Mouse (Mus musculus) liver, embryonic 15.5 days (tissue): ENCODE measurements around the gene Mt2. TPM values are rescaled to one million over a fixed set of nuclear protein-coding genes. Genes with fewer than 3 reads are reported as not detected.
"Not testable (repeated sequence)": the region's sequence is repeated elsewhere in the genome, so short reads cannot be mapped to it uniquely, and the experiment has no call there.

Experiments used
- ATAC-seq: fragments of 200-750 bp; cut with Nextera tagmentation; 2 replicates; pipeline ENCODE4 v1.8.0; 2017; ENCODE audit warnings: moderate number of reproducible peaks, mild to moderate bottlenecking, moderate library complexity; ENCODE audit not compliant: insufficient read depth
- H3K27ac ChIP-seq: fragments of 300-500 bp; sonication (generic); replicated peaks from 2 replicates; pipeline ENCODE4 v1.5.1; 2015; ENCODE audit warnings: mild to moderate bottlenecking, inconsistent platforms
- H3K27me3 ChIP-seq: fragments of 300-500 bp; sonication (generic); 2 replicates; pipeline ENCODE4 v1.6.1; 2015; ENCODE audit warnings: mild to moderate bottlenecking, inconsistent platforms
- H3K36me3 ChIP-seq: fragments of 300-500 bp; sonication (generic); replicated peaks from 2 replicates; pipeline ENCODE4 v1.6.1; 2015; ENCODE audit warnings: moderate library complexity, mild to moderate bottlenecking, inconsistent platforms
- H3K4me1 ChIP-seq: fragments of 300-500 bp; sonication (generic); replicated peaks from 2 replicates; pipeline ENCODE4 v1.6.1; 2015; ENCODE audit warnings: inconsistent platforms
- H3K4me2 ChIP-seq: fragments of 300-500 bp; sonication (generic); 2 replicates; pipeline ENCODE4 v1.6.1; 2015; ENCODE audit warnings: moderate library complexity, mild to moderate bottlenecking, inconsistent platforms
- H3K4me3 ChIP-seq: fragments of 300-500 bp; sonication (generic); replicated peaks from 2 replicates; pipeline ENCODE4 v1.5.1; 2015; ENCODE audit warnings: mild to moderate bottlenecking, inconsistent platforms
- H3K9ac ChIP-seq: fragments of 300-500 bp; sonication (generic); 2 replicates; pipeline ENCODE4 v1.6.1; 2015; ENCODE audit warnings: moderate library complexity, mild to moderate bottlenecking, inconsistent platforms
- H3K9me3 ChIP-seq: fragments of 300-500 bp; sonication (generic); replicated peaks from 2 replicates; pipeline ENCODE4 v1.6.1; 2016; ENCODE audit warnings: inconsistent platforms
- WGBS: fragments of 180-500 bp; shearing (Covaris S2); methylation state at CpG from one replicate; pipeline ENCODE4 v1.1.7; 2015; ENCODE audit warnings: mixed read lengths; ENCODE audit not compliant: insufficient replicate concordance; 5-methylcytosine and 5-hydroxymethylcytosine counted together
- polyA plus RNA-seq: library from polyadenylated mRNA; unstranded; fragments of >200 nt; fragmentation: Nextera tagmentation; extraction: Ambion mirVana; gene quantifications from 2 replicates; pipeline ENCODE4 v1.2.1, GENCODE M21; 2015

Mt2 gene
- polyA plus RNA-seq = 1,256 and 1,483 TPM in 2 replicates

- Histone ChIP-seq H3K4me3 (peak within 1 kb of the TSS; percentile 71), H3K27me3 (0 out of 2 replicates have a peak, but pooled peaks cover 7% of the 10 kb centered on the region), H3K9ac (peak within 1 kb of the TSS; percentile 89), H3K36me3 (no peaks in the 10 kb centered on the region), H3K27ac (peak within 1 kb of the TSS; percentile 99), H3K4me1 (peaks cover 77% of the 10 kb centered on the region), H3K9me3 (no peaks in the 10 kb centered on the region), H3K4me2 (peak within 1 kb of the TSS; percentile 88)
- ATAC-seq = peak; percentile 89
- WGBS = under 1% methylated on average over 56 of the region's 56 CpGs
Measured at GRCm38 (mm10) chr8:94172075-94172808, at the start of gene Mt2. Mt2 (plus strand) TSS chr8:94172664.

DNA sequence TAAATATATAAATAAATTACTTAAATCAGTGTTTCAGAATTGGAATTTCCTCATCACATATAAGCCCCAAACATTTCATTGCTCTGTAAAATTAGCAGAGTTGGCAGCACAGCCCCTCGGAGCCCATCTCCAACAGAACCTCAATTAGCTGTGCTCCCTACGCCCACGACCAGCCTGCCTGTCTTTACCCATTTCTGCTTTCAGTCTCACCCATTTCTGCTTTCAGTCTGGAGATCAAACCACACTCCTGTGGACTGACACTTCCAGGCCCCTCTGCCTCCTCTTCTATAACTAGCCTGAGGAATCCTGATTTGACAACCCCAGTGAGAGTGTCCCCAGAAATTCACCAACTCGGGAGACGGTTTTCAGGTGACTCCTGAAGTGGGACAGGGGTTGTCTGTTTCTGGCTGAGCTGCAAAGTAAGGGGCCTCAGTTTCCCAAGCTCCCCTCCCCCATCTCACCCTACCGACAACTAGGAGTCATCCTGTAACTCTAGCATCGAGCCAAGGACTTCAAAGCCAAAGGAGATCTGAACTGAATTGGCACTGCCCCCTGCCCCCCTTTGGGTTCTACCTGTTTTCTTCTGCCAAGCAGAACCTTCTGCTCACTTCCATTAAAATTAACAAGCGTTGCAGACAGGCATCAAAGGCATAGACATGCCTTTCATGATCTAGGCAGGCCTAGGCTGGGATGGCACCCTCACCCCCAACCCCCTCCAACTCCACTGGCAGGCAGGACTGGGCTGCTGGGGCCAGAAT, 49.6 kb upstream of the Mt2 start:
- Histone ChIP-seq H3K27ac (no peak overlapping the region), H3K4me2 (no peak overlapping the region), H3K9ac (no peak overlapping the region), H3K27me3 (peaks cover 34% of the 10 kb centered on the region), H3K4me3 (no peak overlapping the region), H3K9me3 (no peaks in the 10 kb centered on the region), H3K4me1 (peaks cover 23% of the 10 kb centered on the region), H3K36me3 (no peaks in the 10 kb centered on the region)
- WGBS = 36% methylated on average over 8 of the region's 8 CpGs
- no peak for ATAC-seq

DNA sequence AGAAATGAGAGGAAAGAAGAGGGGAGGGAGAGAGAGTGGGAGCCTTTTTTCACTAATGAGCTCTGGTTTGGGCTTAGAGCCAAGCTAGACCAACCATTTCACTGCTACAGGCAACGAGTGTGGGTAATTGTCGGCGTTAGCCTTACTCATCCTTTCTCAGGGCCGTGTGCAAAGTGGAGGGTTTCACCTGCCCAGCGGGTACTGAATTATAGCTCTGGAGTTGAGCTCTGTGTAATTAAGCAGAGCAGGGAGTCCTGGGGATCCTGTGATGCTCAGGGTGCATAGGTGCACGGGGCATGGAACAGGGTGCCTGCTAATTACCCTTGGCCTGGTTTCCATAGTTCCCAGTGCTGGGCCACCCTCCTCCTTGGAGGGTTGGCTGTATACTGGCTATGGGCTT, 44.8 kb upstream of the Mt2 start:
- 71% methylated on average over 6 of the region's 6 CpGs for WGBS
- no peak overlapping the region for H3K27ac ChIP-seq
- no peaks in the 10 kb centered on the region for H3K36me3 ChIP-seq
- no peak for ATAC-seq
- no peaks in the 10 kb centered on the region for H3K4me1 ChIP-seq
- peaks cover 41% of the 10 kb centered on the region for H3K27me3 ChIP-seq
- H3K9ac ChIP-seq = no peak overlapping the region
- H3K9me3 ChIP-seq = no peaks in the 10 kb centered on the region
- H3K4me3 ChIP-seq = no peak overlapping the region
- H3K4me2 ChIP-seq = no peak overlapping the region

DNA sequence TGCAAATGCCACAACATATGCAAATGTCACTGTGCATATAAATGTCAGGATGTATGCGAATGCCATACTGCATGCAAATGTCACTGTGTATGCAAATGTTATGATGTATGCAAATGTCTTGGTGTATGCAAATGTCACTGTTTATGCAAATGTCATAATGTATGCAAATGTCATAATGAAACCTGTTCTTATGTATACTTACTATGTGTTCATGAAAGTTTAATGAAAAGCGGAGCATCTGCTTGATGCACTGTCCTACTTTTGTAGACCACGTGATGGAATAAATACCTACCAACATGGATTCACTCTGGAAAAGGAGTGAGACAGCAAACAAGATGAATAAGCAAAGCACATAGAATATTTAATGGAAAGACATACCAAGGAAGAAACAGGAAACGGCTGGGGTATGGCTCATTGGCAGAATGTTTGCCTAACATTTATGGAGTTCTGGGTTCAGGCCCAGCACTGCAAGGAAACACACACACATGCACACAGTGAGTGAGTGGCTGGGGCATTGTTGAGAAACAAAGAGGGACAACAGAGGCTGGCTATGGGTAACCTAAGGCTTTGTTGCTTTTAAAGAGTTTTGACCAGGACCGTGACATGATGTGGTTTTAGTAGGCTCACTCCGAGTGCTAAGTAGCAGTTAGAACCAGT, 43.2 kb upstream of the Mt2 start:
- ATAC-seq = no peak
- Histone ChIP-seq H3K4me1 (no peaks in the 10 kb centered on the region; the same call in 1 of the 2 replicates), H3K27me3 (peaks cover 32% of the 10 kb centered on the region), H3K9me3 (no peaks in the 10 kb centered on the region), H3K27ac (no peak overlapping the region), H3K36me3 (no peaks in the 10 kb centered on the region), H3K4me3 (no peak overlapping the region), H3K4me2 (no peak overlapping the region), H3K9ac (no peak overlapping the region)
- WGBS = 71% methylated on average over 6 of the region's 6 CpGs

GRCm38 (mm10) chr8:94130126-94130525, 42.3 kb upstream of the Mt2 start:
- Histone ChIP-seq H3K27ac (no peak overlapping the region), H3K36me3 (no peaks in the 10 kb centered on the region), H3K4me1 (peaks cover 6% of the 10 kb centered on the region), H3K9ac (no peak overlapping the region), H3K4me2 (no peak overlapping the region), H3K4me3 (no peak overlapping the region), H3K9me3 (no peaks in the 10 kb centered on the region), H3K27me3 (peaks cover 25% of the 10 kb centered on the region)
- WGBS = 83% methylated on average over 4 of the region's 4 CpGs
- ATAC-seq = no peak

- no peak overlapping the region for H3K9ac ChIP-seq
- no peak overlapping the region for H3K27ac ChIP-seq
- H3K27me3 ChIP-seq = peaks cover 26% of the 10 kb centered on the region
- peaks cover 6% of the 10 kb centered on the region for H3K4me1 ChIP-seq
- no peak overlapping the region for H3K4me3 ChIP-seq
- 33% methylated on average over 5 of the region's 5 CpGs for WGBS
- no peak for ATAC-seq
- H3K4me2 ChIP-seq = no peak overlapping the region
- H3K9me3 ChIP-seq = no peaks in the 10 kb centered on the region
- no peaks in the 10 kb centered on the region for H3K36me3 ChIP-seq
Measured at GRCm38 (mm10) chr8:94132096-94132495, 40.4 kb upstream of the Mt2 start.

- not testable (repeated sequence) for H3K4me1 ChIP-seq, ATAC-seq, H3K9ac ChIP-seq, H3K4me3 ChIP-seq, H3K4me2 ChIP-seq, H3K9me3 ChIP-seq, H3K36me3 ChIP-seq, H3K27ac ChIP-seq
- peaks cover 21% of the 10 kb centered on the region for H3K27me3 ChIP-seq
- 24% methylated on average over 3 of the region's 3 CpGs for WGBS
Measured at GRCm38 (mm10) chr8:94134601-94135000, 37.9 kb upstream of the Mt2 start.

GRCm38 (mm10) chr8:94135556-94135955, 36.9 kb upstream of the Mt2 start:
- H3K4me1 ChIP-seq = peaks cover 6% of the 10 kb centered on the region
- no peak for ATAC-seq
- 66% methylated on average over 6 of the region's 6 CpGs for WGBS
- no peaks in the 10 kb centered on the region for H3K36me3 ChIP-seq
- no peak overlapping the region for H3K9ac ChIP-seq
- peaks cover 21% of the 10 kb centered on the region for H3K27me3 ChIP-seq
- H3K9me3 ChIP-seq = no peaks in the 10 kb centered on the region
- H3K27ac ChIP-seq = no peak overlapping the region
- no peak overlapping the region for H3K4me3 ChIP-seq
- no peak overlapping the region for H3K4me2 ChIP-seq

DNA sequence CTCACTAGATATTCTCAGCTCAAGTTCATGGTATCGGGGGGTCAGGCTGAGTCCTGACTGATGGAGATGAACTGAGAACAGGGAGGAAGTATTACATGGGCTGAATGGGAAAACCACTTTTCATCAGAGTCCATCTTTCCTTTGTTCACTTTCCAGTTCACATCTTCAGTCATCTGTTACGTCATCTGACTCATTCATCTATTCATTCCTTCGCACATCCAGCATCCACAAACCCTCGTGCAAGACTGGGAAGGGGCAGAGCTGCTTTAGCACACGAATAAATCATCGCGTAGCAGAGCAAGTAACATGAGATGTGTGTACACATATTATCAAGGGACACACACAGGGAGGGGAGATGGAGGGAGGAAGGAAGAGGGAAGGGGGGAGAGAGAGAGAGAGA, 36.3 kb upstream of the Mt2 start:
- H3K4me1 ChIP-seq = peaks cover 6% of the 10 kb centered on the region
- no peaks in the 10 kb centered on the region for H3K9me3 ChIP-seq
- H3K4me3 ChIP-seq = no peak overlapping the region
- H3K27me3 ChIP-seq = peaks cover 21% of the 10 kb centered on the region
- ATAC-seq = no peak
- H3K27ac ChIP-seq = no peak overlapping the region
- no peak overlapping the region for H3K4me2 ChIP-seq
- WGBS = 73% methylated on average over 7 of the region's 7 CpGs
- H3K9ac ChIP-seq = no peak overlapping the region
- H3K36me3 ChIP-seq = no peaks in the 10 kb centered on the region

- no peaks in the 10 kb centered on the region for H3K9me3 ChIP-seq
- H3K4me2 ChIP-seq = no peak within 1 kb of the TSS
- WGBS = 43% methylated on average over 6 of the region's 6 CpGs
- H3K4me3 ChIP-seq = no peak within 1 kb of the TSS
- H3K4me1 ChIP-seq = peaks cover 6% of the 10 kb centered on the region
- H3K27ac ChIP-seq = no peak within 1 kb of the TSS
- peaks cover 23% of the 10 kb centered on the region for H3K27me3 ChIP-seq
- H3K9ac ChIP-seq = no peak within 1 kb of the TSS
- H3K36me3 ChIP-seq = no peaks in the 10 kb centered on the region
- ATAC-seq = no peak
Measured at GRCm38 (mm10) chr8:94136933-94137332, 35.5 kb upstream of the Mt2 start, which contains the start of gene Mt4. Mt4 (plus strand) TSS chr8:94137197.

DNA sequence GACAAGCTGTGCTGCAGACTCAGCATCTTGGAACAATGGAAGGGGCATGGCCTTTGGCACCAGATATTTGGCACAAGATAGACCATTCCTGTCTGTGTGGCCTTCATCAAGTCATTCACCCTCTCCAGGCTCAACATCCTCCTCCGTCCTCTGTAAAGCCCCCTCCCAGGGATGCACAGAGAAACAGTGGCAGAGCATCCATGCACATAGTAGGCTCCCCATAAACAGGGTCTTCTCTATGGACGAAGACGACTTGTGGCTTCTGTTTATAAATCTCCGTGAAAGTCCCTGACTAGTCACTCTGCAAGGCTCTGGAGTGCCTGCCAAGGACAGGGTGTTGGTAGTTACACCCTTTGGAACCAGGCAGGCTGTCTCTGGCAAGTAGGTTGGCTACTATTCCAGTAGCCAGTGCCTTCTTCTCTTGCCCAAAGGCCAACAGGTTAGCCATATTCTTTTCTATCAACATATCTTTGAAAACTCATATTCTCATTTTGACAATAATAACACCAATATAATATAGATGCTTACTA, 32.1 kb upstream of the Mt2 start:
- 59% methylated on average over 4 of the region's 4 CpGs for WGBS
- H3K27me3 ChIP-seq = peaks cover 45% of the 10 kb centered on the region
- H3K4me2 ChIP-seq = no peak overlapping the region
- H3K4me3 ChIP-seq = no peak overlapping the region
- no peaks in the 10 kb centered on the region for H3K4me1 ChIP-seq
- no peak overlapping the region for H3K9ac ChIP-seq
- H3K9me3 ChIP-seq = no peaks in the 10 kb centered on the region
- H3K36me3 ChIP-seq = no peaks in the 10 kb centered on the region
- H3K27ac ChIP-seq = no peak overlapping the region
- no peak for ATAC-seq
